Mouse (Mus musculus): ENCODE measurements at regions not wholly inside any gene's neighbourhood (a gene's known extent, or its start where the extent isn't known, plus 50 kb on each side); places are given as distances from the start of the nearest gene placed in this dataset.

DNA sequence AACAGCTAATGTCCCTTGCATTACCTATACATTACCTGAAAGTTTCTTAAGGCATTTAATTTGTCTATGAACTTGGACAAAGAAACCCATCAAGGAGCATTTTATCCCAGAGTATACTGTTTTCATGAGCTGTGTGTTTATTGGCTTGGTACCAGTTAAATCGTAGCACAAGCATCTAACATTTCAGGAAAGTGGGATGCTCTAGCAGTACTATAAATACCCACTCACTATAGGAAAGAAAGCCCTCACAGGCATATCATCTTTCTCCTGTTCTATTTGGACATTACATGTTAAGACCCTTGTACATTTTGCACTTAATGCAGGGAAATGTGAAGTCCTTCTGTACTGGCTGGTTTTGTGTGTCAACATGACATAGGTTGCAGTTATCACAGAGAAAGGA is 163.9 kb downstream of the Ptprc start:
- no peak for DNase-seq (ENCODE audit: low spot score in 2 of 2)

DNA sequence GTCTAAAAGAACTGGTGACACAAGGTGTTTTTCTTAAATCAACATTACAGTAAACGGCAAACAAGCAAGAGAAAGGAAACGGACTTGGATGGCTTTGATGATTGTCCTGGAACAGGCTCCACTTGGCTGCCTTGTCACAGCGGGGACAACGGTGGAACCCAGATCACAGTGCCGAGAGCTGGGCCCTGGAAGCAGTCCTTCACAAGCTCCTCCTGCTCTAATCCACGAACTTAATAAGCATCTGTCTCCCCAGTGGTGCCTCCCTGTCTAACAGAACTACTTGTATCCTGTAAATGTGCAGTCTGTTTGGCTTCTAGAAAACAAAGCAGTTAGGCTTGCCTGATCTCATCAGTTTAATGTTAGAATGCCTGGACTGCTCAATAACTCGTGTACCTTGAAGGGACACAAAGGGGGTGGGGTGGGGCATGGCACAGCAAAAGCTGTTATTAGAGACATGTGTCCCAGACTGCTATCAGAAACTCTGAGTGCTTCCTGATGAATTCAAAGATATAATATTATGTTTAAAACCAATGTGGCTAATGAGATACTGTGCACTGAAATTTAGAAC is 164.5 kb downstream of the Ptprc start:
- DNase-seq (ENCODE audit: low spot score in 2 of 2) = no peak

DNA sequence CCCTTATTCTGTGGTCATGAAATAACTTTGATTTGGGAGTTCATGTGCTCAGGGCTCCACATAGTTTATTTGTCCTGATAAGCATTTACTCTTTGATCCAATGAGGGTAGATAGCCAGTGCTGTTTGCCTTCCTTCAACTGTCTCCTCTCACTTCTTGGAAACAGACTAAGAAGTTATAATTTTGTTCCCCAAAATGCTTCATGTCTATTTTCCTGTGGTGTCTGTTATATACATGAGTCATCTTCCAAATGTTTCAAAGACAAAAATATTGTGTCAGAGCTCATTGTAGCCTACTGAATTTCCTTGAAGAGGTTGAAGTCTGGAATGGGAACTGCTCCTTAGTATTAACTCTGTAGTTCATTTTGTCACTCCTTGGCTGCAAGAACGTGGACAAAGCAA is 168.7 kb downstream of the Ptprc start:
- DNase-seq (ENCODE audit: low spot score in 2 of 2) = no peak

DNA sequence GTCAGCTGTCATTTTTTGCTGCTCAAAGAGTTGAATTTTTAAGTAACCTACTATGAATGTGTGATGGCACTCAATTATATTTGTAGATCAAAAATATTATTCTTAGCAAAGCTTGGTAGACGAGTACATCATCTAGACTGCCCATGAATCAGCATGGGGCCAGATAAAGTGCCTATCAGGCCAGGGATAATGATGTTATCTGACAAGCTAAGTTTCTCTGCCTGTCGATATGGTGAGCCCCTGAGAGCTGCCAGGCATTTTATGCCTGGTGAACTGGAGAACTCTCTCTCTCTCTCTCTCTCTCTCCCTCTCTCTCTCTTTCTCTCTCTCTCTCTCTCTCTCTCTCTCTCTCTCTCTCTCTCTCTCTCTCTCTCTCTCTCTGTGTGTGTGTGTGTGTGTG is 171.2 kb downstream of the Ptprc start:
- DNase-seq (ENCODE audit: low spot score in 2 of 2) = no peak

DNA sequence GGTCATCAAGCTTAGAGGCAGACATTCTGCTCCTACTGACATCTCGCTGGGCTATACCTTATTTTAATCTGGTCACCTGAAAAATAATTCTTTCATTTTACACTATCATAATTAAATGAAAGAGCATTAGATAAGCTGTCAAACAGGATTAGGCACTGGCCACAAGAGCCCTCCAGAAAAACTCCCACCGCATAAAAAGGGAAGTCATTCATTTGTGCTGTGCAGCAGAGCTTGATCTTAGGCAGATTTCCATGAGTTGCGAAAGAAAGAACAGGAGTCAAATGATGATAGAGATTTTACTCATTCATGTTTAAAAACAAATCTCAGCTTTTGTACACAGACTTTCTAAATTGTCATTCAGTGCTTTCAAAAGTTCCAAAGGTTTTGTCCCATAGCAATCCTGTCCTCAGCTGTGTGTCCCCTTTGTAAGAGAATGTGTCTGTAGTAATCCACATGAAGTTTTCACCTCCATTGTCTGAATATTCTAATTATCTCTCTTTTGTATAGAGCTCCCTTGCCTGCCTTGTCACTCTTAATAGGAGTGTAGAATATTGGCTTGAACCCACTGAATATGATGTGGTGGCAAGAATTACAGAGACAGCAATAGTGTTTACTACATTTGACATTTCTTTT is 176.1 kb downstream of the Ptprc start:
- DNase-seq (ENCODE audit: low spot score in 2 of 2) = no peak

DNA sequence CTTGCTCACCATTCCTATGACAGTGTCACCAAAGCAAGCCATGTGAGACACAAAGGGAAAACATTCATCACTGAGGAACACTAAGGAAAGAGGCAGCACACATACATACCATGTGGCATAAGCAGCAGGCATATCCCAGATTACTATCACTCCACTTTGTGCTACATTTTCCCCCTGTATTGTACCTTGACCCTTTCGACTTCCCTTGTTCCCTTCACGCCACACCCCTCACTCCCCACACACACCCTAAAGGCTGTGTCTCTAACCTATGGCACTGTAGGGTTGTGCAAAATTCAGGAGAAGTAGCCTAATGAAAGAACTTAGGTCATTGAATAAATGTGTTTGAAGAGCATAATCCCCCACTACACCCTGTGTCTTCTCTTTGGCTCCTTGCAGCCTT is 179.5 kb downstream of the Ptprc start:
- DNase-seq (ENCODE audit: low spot score in 2 of 2) = no peak

DNA sequence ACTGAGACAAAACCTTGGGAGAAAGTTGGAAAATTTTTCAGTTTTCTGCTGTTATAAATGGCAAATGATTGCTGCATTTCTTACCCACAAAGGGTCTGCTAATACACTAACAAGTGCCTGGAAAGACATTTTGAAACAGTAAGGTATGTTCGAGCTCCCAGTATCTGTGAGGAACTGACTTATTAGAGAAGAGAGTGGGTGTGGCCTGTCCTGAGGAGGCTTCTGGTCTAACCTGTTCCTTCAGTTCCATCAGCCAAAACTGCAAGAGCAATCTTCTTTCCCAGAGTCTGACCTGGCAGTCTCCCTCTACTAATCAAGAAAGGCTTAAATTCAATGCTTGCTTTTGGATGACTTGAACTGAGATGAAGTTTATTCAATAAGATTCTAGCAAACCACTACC is 183.6 kb downstream of the Ptprc start:
- DNase-seq (ENCODE audit: low spot score in 2 of 2) = no peak

DNA sequence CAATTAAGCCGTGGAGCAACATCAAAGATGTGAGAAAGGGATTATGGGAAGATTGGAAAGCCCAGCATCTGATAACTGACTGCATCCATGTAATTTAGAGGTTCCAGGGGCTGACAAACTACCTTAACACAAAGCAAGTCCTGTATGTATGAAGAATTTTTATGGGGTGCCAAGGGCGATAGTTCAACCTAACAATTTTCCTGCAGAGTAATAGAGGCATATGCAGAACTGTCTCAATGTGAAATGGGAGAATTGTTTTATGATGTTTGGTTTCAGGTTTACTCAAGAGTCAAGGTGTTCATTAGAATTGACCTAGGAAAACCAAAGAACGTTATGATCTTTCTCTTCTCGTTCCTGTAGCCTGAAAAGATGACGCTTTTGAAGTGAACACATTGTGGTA is 184.1 kb downstream of the Ptprc start:
- no peak for DNase-seq (ENCODE audit: low spot score in 2 of 2)

DNA sequence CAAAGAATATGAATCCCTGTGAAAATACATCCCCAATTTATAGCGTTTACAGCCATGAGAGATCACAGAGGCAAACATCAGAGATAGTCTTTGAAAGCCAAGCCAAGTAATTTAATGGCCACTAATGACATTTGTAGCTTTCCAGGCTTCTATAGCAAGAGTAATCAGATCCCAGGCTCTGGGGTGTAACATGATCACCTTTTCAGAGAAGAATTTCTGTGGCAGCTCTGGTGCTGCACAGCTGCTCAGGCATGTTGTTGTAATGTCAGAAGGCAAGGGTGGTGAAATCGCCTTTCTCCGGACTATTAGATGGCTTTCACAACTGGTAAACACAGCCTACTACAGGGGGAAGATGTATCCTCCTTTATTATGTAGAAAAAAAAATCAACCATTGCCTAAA is 202.1 kb downstream of the Ptprc start:
- DNase-seq (ENCODE audit: low spot score in 2 of 2) = no peak

DNA sequence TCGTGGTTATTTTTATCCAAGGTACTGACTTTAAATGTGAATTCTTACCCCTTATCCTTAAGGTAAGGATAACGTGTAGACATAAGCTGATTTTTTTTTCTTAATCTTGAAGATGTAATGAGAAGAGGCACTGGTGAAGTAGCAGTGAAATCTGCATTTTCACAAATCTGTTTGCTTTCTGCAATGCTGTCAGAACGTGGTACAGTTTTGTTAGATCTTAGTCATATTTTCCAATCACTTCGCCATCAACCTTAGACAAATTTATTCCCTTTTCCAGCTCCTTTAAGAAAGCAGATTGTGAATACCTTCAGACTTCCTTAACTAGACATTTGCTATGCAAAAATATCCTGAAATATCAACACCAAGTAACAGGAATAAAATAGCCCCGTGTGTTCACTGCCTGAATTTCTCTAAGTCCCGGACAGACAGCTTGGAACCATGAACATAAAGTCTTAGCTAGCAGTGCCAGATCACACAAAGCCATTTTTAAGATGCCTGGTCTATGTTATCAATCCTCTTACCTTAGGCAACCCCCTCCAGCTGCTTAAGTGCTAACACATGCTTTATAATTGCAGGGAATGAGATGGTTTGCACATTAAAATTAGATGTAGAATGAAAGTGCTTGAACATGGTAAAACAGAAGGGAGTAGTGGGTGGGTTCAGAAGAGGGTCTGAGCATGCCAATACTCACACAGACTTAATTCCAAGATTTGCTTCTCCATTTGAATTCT is 202.7 kb downstream of the Ptprc start:
- DNase-seq (ENCODE audit: low spot score in 2 of 2) = no peak

DNA sequence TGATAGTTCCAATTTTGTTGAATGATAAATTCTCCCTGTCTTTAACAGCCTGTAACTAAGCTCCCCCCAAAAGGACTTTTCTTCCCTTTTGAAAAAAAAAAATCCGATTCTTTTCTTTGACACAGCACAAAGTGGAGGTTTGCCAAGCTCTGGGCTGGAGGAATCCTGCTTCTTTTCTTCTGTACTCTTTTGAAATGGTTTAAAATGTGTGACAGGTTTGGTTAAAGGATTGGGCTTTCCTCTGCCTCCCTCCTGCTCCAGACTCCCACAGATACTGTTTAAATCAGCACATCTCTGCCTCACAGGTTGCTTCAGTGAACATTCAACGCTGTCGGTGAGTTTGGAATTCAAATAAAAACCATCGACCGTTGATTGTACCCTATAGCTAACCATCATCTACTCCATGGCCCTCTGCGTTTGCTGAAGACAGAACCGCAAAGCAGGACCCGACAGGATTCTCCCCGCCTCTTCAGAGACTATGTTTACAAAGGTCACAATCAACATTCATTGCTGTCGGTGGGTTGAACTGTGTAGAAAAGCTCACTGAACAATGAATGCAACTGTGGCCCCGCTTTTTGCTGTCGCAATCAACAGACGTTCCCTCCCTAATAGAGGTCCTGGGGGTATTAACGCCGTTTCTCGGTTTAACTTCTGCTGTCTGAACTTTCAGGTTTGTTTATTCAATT is 209.2 kb downstream of the Ptprc start:
- DNase-seq (ENCODE audit: low spot score in 2 of 2) = no peak

DNA sequence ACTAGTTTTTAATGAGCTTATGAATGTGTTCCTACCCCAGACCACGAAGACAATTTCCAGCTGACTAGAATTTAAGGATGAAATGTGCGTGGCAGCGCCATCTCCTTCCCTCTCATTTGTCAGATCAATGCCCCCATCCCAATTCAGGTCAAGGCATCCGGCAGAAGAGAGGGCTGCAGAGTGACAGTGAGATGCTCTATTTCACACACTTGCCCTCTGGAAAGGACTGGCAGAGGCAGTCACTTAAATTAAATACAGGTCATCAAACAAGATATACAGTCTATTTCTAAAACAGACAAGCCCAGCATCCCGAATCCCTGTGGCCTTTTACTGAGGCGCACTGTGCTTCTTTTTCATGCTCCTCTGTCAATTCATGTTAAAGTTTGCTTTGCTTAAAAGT is 211.9 kb downstream of the Ptprc start:
- DNase-seq (ENCODE audit: low spot score in 2 of 2) = no peak

DNA sequence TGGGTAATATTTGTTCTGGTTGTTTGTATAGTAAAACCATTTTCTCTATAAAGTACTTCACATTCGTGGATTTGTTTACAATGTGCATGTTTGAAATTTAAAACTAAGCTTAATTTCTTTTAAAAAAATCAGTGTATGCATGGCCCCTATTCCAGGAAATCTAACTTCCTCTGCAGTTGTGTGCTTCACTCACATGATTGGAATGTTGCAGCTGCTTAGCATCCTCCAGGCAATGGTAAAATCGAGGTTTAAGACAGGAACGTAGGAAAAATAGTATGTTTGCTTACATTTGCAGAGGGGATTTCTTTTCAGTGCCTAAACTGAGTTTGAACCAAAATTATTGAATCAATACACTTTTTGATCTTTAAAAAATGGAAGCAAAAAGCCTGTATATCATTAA is 217.5 kb downstream of the Ptprc start:
- DNase-seq (ENCODE audit: low spot score in 2 of 2) = no peak

DNA sequence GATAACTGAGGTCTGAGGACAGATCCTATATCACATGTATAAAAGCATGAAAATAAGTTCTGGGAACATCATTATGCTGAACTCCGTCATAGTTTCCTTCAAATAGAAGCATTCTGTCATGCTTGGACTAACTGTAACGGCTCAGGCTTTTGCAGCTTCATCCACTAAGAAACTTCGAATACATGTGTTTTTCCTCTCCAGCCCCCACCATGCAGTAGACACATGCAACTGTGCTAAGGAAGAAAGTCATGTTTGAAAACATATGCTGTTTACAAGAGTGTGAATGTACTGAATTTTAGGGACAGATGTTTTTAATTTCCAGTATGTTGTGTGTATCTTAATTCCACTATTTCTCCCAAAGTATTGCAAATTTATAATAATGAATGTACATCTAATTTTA is 219.5 kb downstream of the Ptprc start:
- DNase-seq (ENCODE audit: low spot score in 2 of 2) = no peak

DNA sequence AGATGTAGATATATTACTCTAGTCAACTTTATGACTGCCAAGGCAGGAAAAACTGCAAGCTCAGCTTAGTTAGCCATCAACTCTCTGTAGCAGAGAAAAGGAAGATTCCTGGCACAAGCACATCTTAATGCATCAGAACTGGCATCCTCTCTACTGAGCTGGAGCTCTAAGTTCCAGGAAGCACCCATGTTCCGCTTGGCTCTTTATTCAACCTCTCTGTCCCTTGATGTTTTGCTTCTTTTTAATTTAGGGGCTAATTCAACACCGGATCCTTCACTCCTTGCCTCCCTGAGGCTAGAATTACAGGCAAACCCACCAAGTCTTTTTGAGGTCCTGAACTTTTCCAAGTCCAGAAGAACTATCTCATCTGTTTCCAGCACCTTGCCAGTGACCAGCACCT is 220.4 kb downstream of the Ptprc start:
- DNase-seq (ENCODE audit: low spot score in 2 of 2) = no peak

DNA sequence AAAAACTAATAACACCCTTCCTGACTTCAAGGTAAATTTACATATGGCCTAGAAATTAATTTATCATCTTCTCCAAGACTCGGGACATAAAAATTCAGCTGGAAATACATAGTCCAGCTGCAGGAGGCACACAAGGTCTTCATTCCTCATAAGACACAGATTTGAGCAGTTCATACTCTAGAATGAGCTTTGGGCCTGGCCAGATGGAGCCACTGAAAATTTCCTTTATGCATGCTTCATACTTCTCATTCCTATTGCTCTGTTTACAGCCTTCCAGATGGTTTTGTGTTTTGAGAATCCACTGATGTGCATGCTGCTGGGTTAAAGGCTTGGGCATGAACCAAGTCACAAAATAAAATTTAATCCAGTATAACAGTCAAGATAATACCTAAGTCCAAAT is 222.1 kb downstream of the Ptprc start:
- no peak for DNase-seq (ENCODE audit: low spot score in 2 of 2)

DNA sequence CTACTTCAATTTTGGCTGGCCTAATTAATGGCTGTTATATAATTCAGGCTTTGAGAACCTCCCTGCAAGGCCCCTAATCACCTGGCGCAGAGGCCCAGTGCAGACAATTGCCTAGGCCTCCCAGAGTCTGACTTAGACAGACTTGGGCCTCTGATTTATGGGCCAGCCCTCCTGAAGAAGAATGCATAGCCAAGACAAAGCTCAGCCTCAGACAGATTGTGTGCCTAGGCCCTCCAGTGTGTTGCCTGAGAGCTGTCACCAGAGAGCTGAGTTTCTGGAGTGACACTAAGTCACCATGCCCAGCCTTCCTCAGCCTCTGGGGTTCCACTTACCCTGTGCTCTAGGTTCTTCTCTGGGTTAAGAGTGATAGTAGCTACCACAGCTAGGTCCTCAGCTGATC is 222.7 kb downstream of the Ptprc start:
- DNase-seq (ENCODE audit: low spot score in 2 of 2) = no peak

DNA sequence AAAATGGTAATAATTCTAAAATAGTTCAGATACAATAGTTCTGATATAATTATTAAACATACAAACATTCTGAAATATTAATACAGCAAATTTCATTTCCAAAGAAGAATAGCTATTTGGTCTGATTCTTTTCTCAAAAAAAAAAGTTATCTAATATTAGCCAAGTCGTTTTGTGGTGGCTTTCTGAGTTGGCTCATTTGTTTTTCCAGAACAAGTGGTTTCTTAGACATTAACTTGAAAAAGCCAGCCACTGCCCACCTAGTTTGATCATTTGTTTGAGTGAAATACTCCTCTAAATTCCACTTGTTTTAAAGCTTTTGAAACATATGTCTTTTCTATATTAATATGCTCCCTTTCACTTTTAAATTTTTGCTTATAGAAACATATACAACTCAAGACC is 227.6 kb downstream of the Ptprc start:
- DNase-seq (ENCODE audit: low spot score in 2 of 2) = no peak

DNA sequence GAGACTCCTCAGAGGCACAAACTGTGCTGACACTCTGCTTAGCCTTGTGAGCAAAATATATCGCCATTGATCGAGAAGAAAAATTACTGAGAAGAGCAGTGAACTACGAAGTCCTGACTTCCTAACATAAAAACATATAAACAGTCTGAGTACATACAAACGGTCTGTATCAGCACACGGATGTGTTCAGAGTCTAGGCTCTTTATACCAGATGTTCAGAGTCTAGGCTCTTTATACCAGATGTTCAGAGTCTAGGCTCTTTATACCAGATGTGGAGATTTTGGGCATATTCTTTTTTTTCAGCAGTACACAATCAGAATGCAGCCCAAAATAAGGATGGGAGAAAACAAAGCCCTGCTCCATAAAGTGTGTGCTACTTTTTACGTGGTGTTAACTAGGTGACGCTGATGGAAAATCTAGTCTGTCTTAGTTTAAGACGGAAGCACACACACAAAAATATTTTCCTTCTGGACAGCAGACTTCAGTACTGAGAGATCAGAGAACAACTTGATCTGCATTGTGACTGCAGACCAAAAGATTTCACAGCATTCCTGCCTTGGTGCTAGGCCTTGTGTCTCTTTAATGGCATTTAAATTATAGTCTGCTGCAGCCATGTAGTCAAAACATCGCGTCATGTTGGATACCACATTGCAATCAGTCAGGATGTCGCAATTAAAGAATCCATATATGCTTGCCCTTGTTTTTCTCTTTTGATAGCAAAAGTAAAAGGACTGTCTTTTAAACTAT is 233.6 kb downstream of the Ptprc start:
- DNase-seq (ENCODE audit: low spot score in 2 of 2) = no peak

DNA sequence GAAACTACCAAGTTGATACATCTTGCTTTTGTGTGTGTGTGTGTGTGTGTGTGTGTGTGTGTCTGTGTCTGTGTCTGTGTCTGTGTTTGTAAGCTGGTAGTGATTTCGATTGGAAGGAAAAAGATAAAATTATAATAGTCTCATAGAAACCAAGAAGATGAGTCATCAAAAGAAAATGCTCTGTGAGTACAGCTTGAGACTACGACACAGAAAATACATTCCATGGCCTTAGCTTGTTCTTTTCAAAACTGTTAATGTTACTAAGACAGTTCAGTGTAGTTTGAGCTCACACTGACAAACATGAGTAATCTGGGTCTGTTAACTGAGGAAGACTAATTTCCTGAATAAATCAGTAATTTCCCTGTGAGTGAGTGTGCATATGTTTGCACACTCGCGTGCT is 239.8 kb downstream of the Ptprc start:
- DNase-seq (ENCODE audit: low spot score in 2 of 2) = no peak

DNA sequence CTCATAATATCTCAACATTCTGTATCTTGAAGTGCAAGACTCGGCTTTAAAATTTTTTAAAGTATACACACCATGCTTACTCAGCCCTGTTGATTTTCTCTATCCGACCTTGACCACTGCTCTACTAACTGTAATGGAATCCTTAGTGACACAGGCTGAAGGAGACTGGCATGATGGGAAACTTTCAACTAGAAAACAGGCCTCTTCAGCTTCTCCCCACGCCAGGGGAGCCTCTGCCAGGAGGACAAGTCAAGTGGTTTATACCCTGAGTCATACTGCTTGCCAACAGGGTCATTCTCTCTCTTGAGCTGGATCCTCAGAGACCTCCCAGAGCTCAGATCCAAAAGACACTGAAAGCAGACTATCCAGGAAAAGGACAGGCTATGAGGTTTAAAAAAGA is 245.7 kb downstream of the Ptprc start:
- DNase-seq (ENCODE audit: low spot score in 2 of 2) = no peak

DNA sequence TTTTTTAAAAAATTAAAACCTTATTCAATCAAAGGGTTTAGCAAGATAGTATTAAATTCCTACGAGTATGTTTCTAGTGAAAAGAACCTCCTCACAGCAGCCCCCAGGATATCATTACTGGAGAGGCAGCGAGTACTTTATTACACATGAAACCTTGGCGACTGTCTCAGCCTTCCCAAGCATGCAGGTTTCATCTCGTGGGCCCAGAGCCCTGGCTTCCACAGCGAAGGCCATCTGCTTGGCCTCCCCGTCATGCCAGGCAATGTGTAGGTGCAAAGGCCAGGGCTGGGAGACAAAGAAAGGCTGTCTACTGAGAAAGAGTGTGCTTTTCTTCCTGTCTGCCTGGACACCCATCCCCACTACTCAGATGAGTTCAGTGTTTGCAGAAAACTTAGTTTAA is 247.0 kb downstream of the Ptprc start:
- DNase-seq (ENCODE audit: low spot score in 2 of 2) = no peak

Measured in thymus, postnatal 10 days (tissue).